Mouse (Mus musculus) megakaryocyte, embryonic 14.5 days (primary cell): ENCODE results near the gene St8sia4. TPM values are rescaled to one million over a fixed set of nuclear protein-coding genes. Genes with fewer than 3 reads are reported as not detected.

Source experiments
- H3K27me3 ChIP-seq: replicated peaks from 2 replicates; pipeline ENCODE3; 2012; ENCODE audit warnings: inconsistent platforms
- H3K36me3 ChIP-seq: replicated peaks from 2 replicates; pipeline ENCODE3; 2012; ENCODE audit warnings: low read length, inconsistent platforms, mixed read lengths
- H3K4me1 ChIP-seq: 2 replicates; pipeline ENCODE4 v1.6.1; 2012; ENCODE audit warnings: inconsistent platforms
- H3K4me3 ChIP-seq: replicated peaks from 2 replicates; pipeline ENCODE3; 2012; ENCODE audit warnings: moderate library complexity, mild to moderate bottlenecking, inconsistent platforms
- H3K9me3 ChIP-seq: 2 replicates; pipeline ENCODE4 v1.6.1; 2012; ENCODE audit warnings: inconsistent platforms
- FLI1 ChIP-seq: IDR thresholded peaks from 2 replicates; pipeline ENCODE4 v1.6.1; 2012; ENCODE audit warnings: low read length, inconsistent platforms, mixed read lengths
- GATA1 ChIP-seq: IDR thresholded peaks from 3 replicates; pipeline ENCODE4 v1.6.1; 2012; ENCODE audit warnings: mixed read lengths, low read length, inconsistent platforms, borderline replicate concordance
- polyA plus RNA-seq: library from polyadenylated mRNA; stranded (reverse); fragments of >175 nt; gene quantifications from 2 replicates; pipeline ENCODE4 v1.2.3, GENCODE M21; 2012; ENCODE audit warnings: low replicate concordance; ENCODE audit not compliant: insufficient read depth

St8sia4 gene
- 0.86 TPM in 1 of 2 replicates, not detected in the other for polyA plus RNA-seq

DNA sequence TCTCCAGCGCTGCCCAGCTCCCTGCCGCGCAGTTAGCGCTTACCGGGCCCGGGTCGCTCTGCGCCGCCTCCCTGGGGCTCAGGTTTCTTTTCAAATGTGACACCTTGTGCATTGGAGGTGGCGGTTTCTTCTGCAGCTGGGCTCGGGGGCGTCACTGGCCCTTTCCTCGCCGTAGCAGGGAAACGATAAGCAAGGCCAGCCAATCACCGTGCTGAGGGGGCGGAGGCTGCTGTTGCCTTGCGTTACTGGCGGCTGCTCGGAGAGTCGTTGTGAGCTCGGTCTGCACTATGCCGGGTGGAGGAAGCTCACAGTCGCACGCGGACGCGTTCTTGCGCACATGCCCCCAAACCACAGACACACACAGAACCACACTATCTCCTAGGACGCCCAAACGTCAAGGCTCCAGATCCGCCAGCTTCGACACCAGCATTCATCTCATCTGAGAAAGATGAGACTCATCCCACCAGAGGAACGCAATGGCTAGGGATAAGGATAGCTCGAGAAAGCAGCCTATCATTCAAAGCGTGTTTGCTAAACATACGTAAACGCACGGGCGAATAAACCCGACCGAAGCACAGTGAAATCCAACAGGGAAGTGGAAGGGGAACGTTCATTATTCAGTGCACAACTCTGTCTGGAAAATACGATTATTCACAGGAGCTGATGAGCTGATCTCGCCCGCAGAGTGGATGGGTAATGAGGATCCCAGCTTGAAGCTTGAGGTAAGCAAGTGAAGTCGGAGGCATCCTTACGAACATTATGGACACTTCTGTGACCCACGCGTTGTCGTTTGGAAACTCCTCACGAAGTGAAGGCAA lies at the start of gene St8sia4:
Gene St8sia4, minus strand, starts transcription at position 137 of the 818 bp plus-strand sequence.
- H3K36me3 ChIP-seq: no peaks in the 10 kb centered on the region
- TF ChIP-seq FLI1 (no peak), GATA1 (0 out of 3 replicates have a peak, but pooled peaks have one; percentile 8)
- peaks cover 36% of the 10 kb centered on the region for H3K27me3 ChIP-seq

DNA sequence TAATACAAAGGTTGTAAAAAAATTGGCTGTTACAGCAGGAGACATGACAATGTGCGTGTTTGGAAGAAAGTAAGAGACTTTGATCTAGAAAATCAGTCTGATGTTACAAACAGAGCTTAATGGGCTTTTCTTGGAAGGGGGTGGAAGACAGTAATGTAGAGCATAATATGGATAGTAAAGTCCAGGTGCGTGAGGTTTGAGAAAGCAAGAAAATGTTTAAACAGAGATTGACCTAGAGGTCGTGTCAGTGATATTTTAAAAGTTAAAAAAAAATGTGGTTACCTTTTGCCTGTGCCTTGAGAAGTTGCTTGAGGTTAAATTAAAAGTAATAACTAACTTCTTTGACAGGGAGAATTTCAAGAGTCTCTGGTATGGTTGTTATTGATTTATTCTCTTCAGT lies 41.8 kb upstream of the St8sia4 start:
- Histone ChIP-seq H3K4me3 (no peak overlapping the region), H3K27me3 (no peaks in the 10 kb centered on the region), H3K4me1 (no peaks in the 10 kb centered on the region), H3K36me3 (no peaks in the 10 kb centered on the region), H3K9me3 (no peaks in the 10 kb centered on the region)
- TF ChIP-seq GATA1: no peak
- no peak for TF ChIP-seq FLI1

More for the DNA sequence above, at the start of gene St8sia4:
- Histone ChIP-seq H3K4me3 (peak within 1 kb of the TSS; percentile 94), H3K9me3 (no peaks in the 10 kb centered on the region), H3K4me1 (peaks cover 44% of the 10 kb centered on the region)

DNA sequence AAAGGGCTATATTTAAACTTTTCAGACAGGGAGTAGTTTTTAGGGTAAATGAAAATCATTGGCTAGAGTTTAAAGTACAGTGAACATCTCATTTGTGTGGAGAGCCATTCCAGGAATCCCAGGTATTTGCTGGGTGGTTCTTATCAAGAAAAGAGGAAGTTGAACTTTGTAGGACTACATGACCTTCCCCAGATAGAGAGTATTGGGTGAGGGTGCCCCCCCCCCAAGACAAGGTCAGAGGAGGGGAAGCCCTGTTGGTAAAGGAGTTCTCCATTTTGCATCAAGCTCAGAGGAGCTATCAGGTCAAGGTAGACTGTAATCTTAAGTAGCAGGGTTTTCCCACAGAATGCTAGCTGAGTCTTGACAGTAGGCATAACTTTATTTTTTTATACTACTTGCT lies 32.5 kb upstream of the St8sia4 start:
- Histone ChIP-seq H3K27me3 (no peaks in the 10 kb centered on the region), H3K4me3 (no peak overlapping the region), H3K36me3 (no peaks in the 10 kb centered on the region), H3K4me1 (no peaks in the 10 kb centered on the region; the same call in 1 of the 2 replicates), H3K9me3 (no peaks in the 10 kb centered on the region)
- no peak for TF ChIP-seq FLI1
- TF ChIP-seq GATA1: no peak

DNA sequence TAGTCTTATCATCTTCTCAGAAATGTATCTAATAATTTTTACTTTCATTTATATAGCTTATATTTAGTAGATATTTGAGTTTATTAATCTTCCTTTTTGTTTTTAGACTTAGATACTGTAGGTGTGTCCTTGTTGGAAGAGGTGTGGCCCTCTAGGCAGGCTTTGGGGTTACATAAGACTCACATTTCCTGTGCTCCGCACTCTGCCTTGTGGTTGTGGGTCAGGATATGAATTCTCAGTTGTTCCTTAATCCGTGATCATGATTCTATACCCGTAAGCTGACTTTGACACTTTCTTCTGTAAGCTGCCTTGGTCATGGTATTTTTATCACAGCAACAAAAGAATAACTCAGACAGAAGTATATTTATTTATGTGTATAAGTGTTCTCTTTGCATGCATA lies 6.7 kb upstream of the St8sia4 start:
- TF ChIP-seq FLI1 (no peak), GATA1 (no peak)
- peaks cover 5% of the 10 kb centered on the region; the same call in 1 of the 2 replicates for H3K4me1 ChIP-seq
- H3K4me3 ChIP-seq: no peak overlapping the region
- H3K36me3 ChIP-seq: no peaks in the 10 kb centered on the region
- no peaks in the 10 kb centered on the region for H3K9me3 ChIP-seq
- H3K27me3 ChIP-seq: no peaks in the 10 kb centered on the region

DNA sequence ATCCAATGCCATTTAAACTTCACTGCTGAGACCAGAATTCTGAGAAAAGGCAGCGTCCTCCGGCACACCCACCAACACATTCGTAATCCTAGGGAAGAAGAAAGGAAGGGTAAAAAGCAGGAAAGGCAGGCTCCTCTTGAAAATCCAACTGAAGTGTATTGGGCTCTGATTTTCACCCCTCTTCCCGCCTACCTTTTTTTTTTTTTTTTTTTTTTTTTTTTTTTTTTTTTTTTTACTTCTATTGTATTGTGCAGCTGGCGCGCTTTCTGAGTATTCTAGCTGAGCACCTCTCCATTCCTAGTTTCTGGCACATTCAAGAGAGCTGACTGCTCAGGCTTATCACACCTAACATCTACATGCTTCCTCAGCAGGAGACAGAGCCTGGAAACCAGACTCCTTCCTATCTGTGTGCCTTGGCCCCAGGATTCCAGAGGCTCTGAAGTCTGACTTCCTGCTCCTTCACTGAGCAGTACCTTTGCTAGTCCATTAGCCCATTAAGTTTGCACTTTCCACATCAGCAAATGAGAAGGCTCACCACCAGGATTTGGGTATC lies 958 bp upstream of the St8sia4 start:
- Histone ChIP-seq H3K9me3 (no peaks in the 10 kb centered on the region), H3K4me3 (peak overlapping the region; percentile 94), H3K4me1 (peaks cover 44% of the 10 kb centered on the region), H3K27me3 (peaks cover 36% of the 10 kb centered on the region), H3K36me3 (no peaks in the 10 kb centered on the region)
- TF ChIP-seq FLI1: no peak

DNA sequence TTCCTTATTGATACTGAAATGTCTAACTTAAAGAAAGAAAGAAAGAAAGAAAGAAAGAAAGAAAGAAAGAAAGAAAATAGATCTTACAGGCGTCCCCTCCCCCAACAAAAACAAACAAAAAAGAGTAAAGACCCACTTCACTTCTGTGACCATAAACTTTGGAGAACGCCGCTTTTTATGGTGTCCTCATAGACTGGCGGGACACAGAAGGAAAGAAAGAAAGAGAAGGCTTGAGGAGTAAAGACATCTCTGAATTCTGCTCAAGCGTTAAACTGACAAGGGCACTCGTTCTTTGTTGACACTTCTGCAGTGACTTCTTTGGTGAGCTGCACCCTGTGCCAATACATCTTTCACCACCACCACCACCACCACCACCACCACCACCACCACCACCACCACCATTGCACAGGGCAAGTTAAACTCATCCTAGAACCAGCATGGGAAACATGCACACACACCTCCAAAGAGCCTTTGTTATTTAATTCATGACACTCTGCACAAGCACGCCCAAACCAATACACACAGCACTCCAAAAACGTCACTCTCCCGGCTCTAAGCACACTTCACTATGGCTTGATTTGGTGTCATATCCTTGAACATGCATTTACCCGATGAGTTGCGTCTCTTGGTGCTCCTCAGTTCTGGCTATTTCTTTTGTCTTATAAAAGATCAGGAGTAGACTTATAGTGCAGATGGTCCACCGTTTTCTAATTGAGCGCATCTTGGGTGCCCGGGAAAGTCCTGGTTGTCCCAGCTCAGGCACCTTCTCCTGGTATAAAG lies 640 bp downstream of the St8sia4 start:
- peak overlapping the region; percentile 94 for H3K4me3 ChIP-seq
- peaks cover 36% of the 10 kb centered on the region for H3K27me3 ChIP-seq
- H3K9me3 ChIP-seq: no peaks in the 10 kb centered on the region
- peaks cover 41% of the 10 kb centered on the region for H3K4me1 ChIP-seq
- TF ChIP-seq GATA1: no peak
- H3K36me3 ChIP-seq: no peaks in the 10 kb centered on the region

DNA sequence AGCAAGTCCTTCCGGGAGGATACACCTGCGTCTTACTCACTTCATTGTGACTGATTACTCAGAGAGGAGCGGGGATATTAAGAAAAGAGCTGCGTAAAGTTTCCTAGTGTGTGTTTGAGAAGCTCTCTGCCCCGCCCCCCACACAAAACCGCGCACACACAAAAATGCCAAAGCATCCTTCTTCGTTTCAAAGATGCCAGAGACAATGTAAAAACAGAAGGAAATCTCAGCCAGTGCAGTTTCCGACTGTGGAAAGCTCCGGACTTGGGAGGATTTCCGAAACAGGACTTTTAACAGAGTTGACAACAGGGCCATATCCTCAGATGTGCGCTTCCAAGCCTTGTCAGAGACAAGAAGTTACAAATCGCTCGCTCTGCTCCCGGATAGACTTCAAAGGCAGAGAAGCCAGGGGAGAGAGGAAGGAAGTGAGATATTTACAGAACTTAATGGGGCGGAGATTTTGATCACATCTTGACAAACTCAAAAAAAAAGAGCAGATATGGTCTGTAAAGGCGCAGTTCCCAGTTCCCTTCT lies 1.4 kb downstream of the St8sia4 start:
- Histone ChIP-seq H3K36me3 (no peaks in the 10 kb centered on the region), H3K27me3 (peaks cover 36% of the 10 kb centered on the region), H3K4me3 (peak overlapping the region; percentile 94), H3K4me1 (peaks cover 41% of the 10 kb centered on the region), H3K9me3 (no peaks in the 10 kb centered on the region)
- TF ChIP-seq FLI1: no peak
- TF ChIP-seq GATA1: no peak

DNA sequence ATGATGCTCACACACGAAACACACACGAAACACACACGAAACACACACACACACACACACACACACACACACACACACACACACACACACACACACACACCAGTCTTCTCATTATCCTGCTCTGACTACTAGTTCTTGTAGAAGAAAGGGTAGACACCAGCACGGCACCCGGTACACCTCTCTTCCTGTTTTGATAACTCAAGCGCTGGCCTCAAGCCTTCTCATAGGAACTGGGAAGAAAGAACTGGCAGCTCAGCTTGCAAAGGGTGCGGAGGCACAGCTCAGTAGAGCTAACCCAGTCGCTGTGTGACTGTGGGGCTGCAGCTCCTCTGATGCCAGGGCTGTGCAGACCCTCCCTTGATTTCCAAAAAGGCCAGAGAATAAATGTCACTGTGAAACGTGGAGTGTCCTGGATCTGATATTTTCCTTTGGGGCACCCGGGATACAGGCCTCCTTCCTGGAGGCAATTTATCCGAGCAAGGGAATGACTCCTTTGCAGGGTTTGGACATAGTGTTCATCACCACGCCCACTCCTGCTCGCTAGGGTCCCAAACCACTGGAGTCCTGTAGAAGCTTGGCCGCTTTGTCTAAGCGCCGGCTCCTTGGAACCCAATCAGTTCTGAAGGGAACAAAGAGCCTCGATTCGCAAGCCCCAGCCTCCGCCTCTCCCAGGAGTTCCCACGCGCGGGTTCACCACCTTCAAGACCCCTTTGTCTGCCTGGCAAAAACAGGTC lies 2.2 kb downstream of the St8sia4 start:
- Histone ChIP-seq H3K27me3 (peaks cover 36% of the 10 kb centered on the region), H3K4me1 (peaks cover 41% of the 10 kb centered on the region), H3K4me3 (peak overlapping the region; percentile 94), H3K9me3 (no peaks in the 10 kb centered on the region), H3K36me3 (no peaks in the 10 kb centered on the region)
- TF ChIP-seq GATA1 (no peak), FLI1 (no peak)

DNA sequence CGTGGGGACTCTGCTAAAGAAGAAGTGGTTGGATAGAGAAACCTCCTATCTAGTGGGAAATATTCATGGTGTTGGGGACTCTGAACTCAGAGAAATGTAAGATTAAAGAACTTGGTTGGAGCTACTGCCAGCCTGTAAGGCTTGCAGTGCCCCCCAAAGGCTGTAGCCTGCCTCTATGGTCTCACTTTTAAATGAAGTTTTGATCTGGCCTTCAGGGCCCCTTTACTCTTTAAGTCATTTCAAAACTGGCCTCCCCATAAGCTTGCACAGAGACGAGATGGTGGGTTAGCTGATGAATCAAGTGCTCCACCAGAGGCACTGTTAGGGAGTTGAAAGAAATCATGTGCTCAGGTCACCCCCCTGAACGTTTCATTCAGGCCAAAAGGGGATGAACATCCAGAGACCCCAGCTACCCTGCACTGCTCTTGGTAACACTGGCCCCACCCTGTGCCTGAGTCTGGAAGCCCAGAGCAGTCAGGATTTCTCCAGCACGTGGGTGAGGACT lies 3.0 kb downstream of the St8sia4 start:
- Histone ChIP-seq H3K36me3 (no peaks in the 10 kb centered on the region), H3K27me3 (peaks cover 36% of the 10 kb centered on the region), H3K9me3 (no peaks in the 10 kb centered on the region), H3K4me3 (peak overlapping the region; percentile 94), H3K4me1 (peaks cover 41% of the 10 kb centered on the region)
- TF ChIP-seq FLI1: no peak
- TF ChIP-seq GATA1: no peak
